Mouse (Mus musculus) brain, adult 2 months (tissue): ENCODE measurements around the gene Hist1h1t.
"Not testable (repeated sequence)": the region's sequence is repeated elsewhere in the genome, so short reads cannot be mapped to it uniquely, and the experiment has no call there.

Experiments used
- DNase-seq: peaks from one replicate; pipeline ENCODE4 v3.0.0; 2011; ENCODE audit warnings: low read depth, low spot score

Hist1h1t gene

GRCm38 (mm10) chr13:23698996-23699395, 3.4 kb downstream of the Hist1h1t start:
- DNase-seq: no peak

- DNase-seq: no peak
Measured at GRCm38 (mm10) chr13:23699767-23700166, 4.2 kb downstream of the Hist1h1t start.

- peak; percentile 86 for DNase-seq
Measured at GRCm38 (mm10) chr13:23700786-23701520, 5.3 kb downstream of the Hist1h1t start.

GRCm38 (mm10) chr13:23702220-23702619, 6.6 kb downstream of the Hist1h1t start:
- no peak for DNase-seq

GRCm38 (mm10) chr13:23702801-23703200, 7.2 kb downstream of the Hist1h1t start:
- not testable (repeated sequence) for DNase-seq

- DNase-seq: no peak
Measured at GRCm38 (mm10) chr13:23705751-23706356, 10.2 kb downstream of the Hist1h1t start.

- no peak for DNase-seq
Measured at GRCm38 (mm10) chr13:23706771-23707170, 11.2 kb downstream of the Hist1h1t start.

GRCm38 (mm10) chr13:23708041-23708440, 12.4 kb downstream of the Hist1h1t start:
- DNase-seq: no peak

- DNase-seq: no peak
Measured at GRCm38 (mm10) chr13:23708654-23709053, 13.0 kb downstream of the Hist1h1t start.

GRCm38 (mm10) chr13:23709714-23710373, 14.2 kb downstream of the Hist1h1t start:
- no peak for DNase-seq

GRCm38 (mm10) chr13:23710374-23711089, 14.9 kb downstream of the Hist1h1t start, which contains the start of gene Hfe:
TSS of gene Hfe (minus strand) at chr13:23710854.
- peak; percentile 57 for DNase-seq

GRCm38 (mm10) chr13:23716261-23717042, 20.8 kb downstream of the Hist1h1t start:
- no peak for DNase-seq

- no peak for DNase-seq
Measured at GRCm38 (mm10) chr13:23717176-23717575, 21.6 kb downstream of the Hist1h1t start.

- DNase-seq: not testable (repeated sequence)
Measured at GRCm38 (mm10) chr13:23717593-23718245, 22.1 kb downstream of the Hist1h1t start.

- DNase-seq: no peak
Measured at GRCm38 (mm10) chr13:23724239-23724638, 28.6 kb downstream of the Hist1h1t start.

GRCm38 (mm10) chr13:23725213-23725612, 29.6 kb downstream of the Hist1h1t start:
- DNase-seq: no peak

- DNase-seq: no peak
Measured at GRCm38 (mm10) chr13:23728472-23729191, 33.0 kb downstream of the Hist1h1t start.

- no peak for DNase-seq
Measured at GRCm38 (mm10) chr13:23729192-23729525, 33.5 kb downstream of the Hist1h1t start.

GRCm38 (mm10) chr13:23729706-23730105, 34.1 kb downstream of the Hist1h1t start:
- no peak for DNase-seq

- no peak for DNase-seq
Measured at GRCm38 (mm10) chr13:23730479-23730878, 34.9 kb downstream of the Hist1h1t start.
